Mouse (Mus musculus) MEL (cell line): Measurements from ENCODE around the gene Slc35d2. TPM values are rescaled to one million over a fixed set of nuclear protein-coding genes. Genes with fewer than 3 reads are reported as not detected.

Source experiments
- DNase-seq: peaks from one replicate; pipeline ENCODE4 v3.0.0; 2011; ENCODE audit warnings: low read depth, low spot score
- H3K27ac ChIP-seq: 2 replicates; pipeline ENCODE4 v1.5.1; 2012; ENCODE audit warnings: low read depth, mild to moderate bottlenecking, control low read depth, low read length, moderate library complexity; ENCODE audit not compliant: control insufficient read depth
- H3K27me3 ChIP-seq, 2 experiments: fragments of 150-350 bp in 1 of 2; sonication (generic) in 1 of 2; 2 replicates each; pipeline ENCODE4 v1.6.1; 2012; ENCODE audit warnings: low read length in 2 of 2, mild to moderate bottlenecking in 2 of 2, improper control_type of control experiment in 1 of 2, moderate library complexity in 1 of 2; ENCODE audit not compliant: insufficient read depth in 2 of 2, control insufficient read depth in 1 of 2
- H3K36me3 ChIP-seq, 2 experiments: 2 replicates each; pipeline ENCODE4 v1.6.1; 2012 to 2014; ENCODE audit warnings: low read length in 2 of 2, improper control_type of control experiment in 1 of 2, inconsistent platforms in 1 of 2, mild to moderate bottlenecking in 1 of 2; ENCODE audit not compliant: insufficient read depth in 2 of 2, control insufficient read depth in 1 of 2
- H3K4me1 ChIP-seq, 2 experiments: fragments of 150-350 bp in 1 of 2; sonication (generic) in 1 of 2; 2 replicates each; pipeline ENCODE4 v1.6.1; 2012; ENCODE audit warnings: low read length in 2 of 2, improper control_type of control experiment in 1 of 2, mild to moderate bottlenecking in 1 of 2; ENCODE audit not compliant: insufficient read depth in 2 of 2, control insufficient read depth in 1 of 2
- H3K4me3 ChIP-seq, 2 experiments: fragments of 150-350 bp in 1 of 2; sonication (generic) in 1 of 2; 2 replicates each; pipeline ENCODE4 v1.5.1; 2012; ENCODE audit warnings: low read depth in 2 of 2, low read length in 2 of 2, mild to moderate bottlenecking in 2 of 2, moderate library complexity in 2 of 2, control low read depth in 1 of 2, improper control_type of control experiment in 1 of 2; ENCODE audit not compliant: control insufficient read depth in 1 of 2, insufficient read depth in 1 of 2
- H3K79me2 ChIP-seq: 2 replicates; pipeline ENCODE4 v1.6.1; 2012; ENCODE audit warnings: mild to moderate bottlenecking, low read length, moderate library complexity; ENCODE audit not compliant: control insufficient read depth, poor library complexity, insufficient read depth
- H3K9ac ChIP-seq: 2 replicates; pipeline ENCODE4 v1.6.1; 2012; ENCODE audit warnings: low read depth, mild to moderate bottlenecking, control low read depth, low read length, moderate library complexity; ENCODE audit not compliant: control insufficient read depth, poor library complexity, severe bottlenecking
- H3K9me3 ChIP-seq: fragments of 150-350 bp; sonication (generic); replicated peaks from 2 replicates; pipeline ENCODE4 v1.6.1; 2012; ENCODE audit warnings: mild to moderate bottlenecking, low read length, improper control_type of control experiment, moderate library complexity; ENCODE audit not compliant: insufficient read depth
- CHD1 ChIP-seq: IDR thresholded peaks from 2 replicates; pipeline ENCODE4 v1.6.1; 2012; ENCODE audit warnings: low read depth, mild to moderate bottlenecking, inconsistent platforms, low read length, improper control_type of control experiment
- CHD2 ChIP-seq: IDR thresholded peaks from 2 replicates; pipeline ENCODE4 v1.6.1; 2011; ENCODE audit warnings: low read length, improper control_type of control experiment
- CTCF ChIP-seq, 3 experiments: IDR thresholded peaks in 2 of 3; conservative IDR thresholded peaks in 1 of 3; 2 replicates each; pipeline ENCODE4 v1.5.1; 2011 to 2012; ENCODE audit warnings: low read length in 3 of 3, low read depth in 2 of 3, mild to moderate bottlenecking in 2 of 3, improper control_type of control experiment in 1 of 3, inconsistent platforms in 1 of 3, mixed read lengths in 1 of 3, moderate library complexity in 1 of 3; ENCODE audit not compliant: control insufficient read depth in 1 of 3, insufficient read depth in 1 of 3, poor library complexity in 1 of 3, severe bottlenecking in 1 of 3
- GATA1 ChIP-seq: IDR thresholded peaks from 2 replicates; pipeline ENCODE4 v1.6.1; 2011; ENCODE audit warnings: low read depth, low read length, improper control_type of control experiment
- HCFC1 ChIP-seq: IDR thresholded peaks from 2 replicates; pipeline ENCODE4 v1.6.1; 2012; ENCODE audit warnings: low read depth, mild to moderate bottlenecking, inconsistent platforms, low read length, improper control_type of control experiment, moderate library complexity
- MAFK ChIP-seq: IDR thresholded peaks from 2 replicates; pipeline ENCODE4 v1.6.1; 2011; ENCODE audit warnings: low read depth, mild to moderate bottlenecking, low read length, improper control_type of control experiment, borderline replicate concordance
- MAZ ChIP-seq: IDR thresholded peaks from 2 replicates; pipeline ENCODE4 v1.6.1; 2012; ENCODE audit warnings: low read depth, mild to moderate bottlenecking, inconsistent platforms, low read length, improper control_type of control experiment
- POLR2AphosphoS5 ChIP-seq: IDR thresholded peaks from 2 replicates; pipeline ENCODE4 v1.6.1; 2012; ENCODE audit warnings: low read depth, borderline replicate concordance, mild to moderate bottlenecking, inconsistent platforms, low read length, moderate library complexity, mixed read lengths
- RAD21 ChIP-seq: IDR thresholded peaks from 2 replicates; pipeline ENCODE4 v1.6.1; 2011; ENCODE audit warnings: mild to moderate bottlenecking, low read depth, low read length, improper control_type of control experiment
- RCOR1 ChIP-seq: IDR thresholded peaks from 2 replicates; pipeline ENCODE4 v1.6.1; 2012; ENCODE audit warnings: low read depth, mild to moderate bottlenecking, inconsistent platforms, low read length, improper control_type of control experiment
- SIN3A ChIP-seq: IDR thresholded peaks from 2 replicates; pipeline ENCODE4 v1.6.1; 2012; ENCODE audit warnings: low read length, improper control_type of control experiment, inconsistent platforms
- SMC3 ChIP-seq: IDR thresholded peaks from 2 replicates; pipeline ENCODE4 v1.6.1; 2011; ENCODE audit warnings: low read depth, low read length, improper control_type of control experiment
- TAL1 ChIP-seq: IDR thresholded peaks from 2 replicates; pipeline ENCODE4 v1.6.1; 2012; ENCODE audit warnings: mild to moderate bottlenecking, inconsistent platforms, low read length, moderate library complexity, mixed read lengths
- UBTF ChIP-seq: IDR thresholded peaks from 2 replicates; pipeline ENCODE4 v1.6.1; 2012; ENCODE audit warnings: low read depth, mild to moderate bottlenecking, inconsistent platforms, low read length, improper control_type of control experiment, moderate library complexity, borderline replicate concordance; ENCODE audit not compliant: insufficient read depth
- USF1 ChIP-seq: IDR thresholded peaks from 2 replicates; pipeline ENCODE4 v1.6.1; 2014; ENCODE audit warnings: low read depth, mild to moderate bottlenecking, inconsistent platforms, low read length, improper control_type of control experiment, moderate library complexity
- ZMIZ1 ChIP-seq: IDR thresholded peaks from 2 replicates; pipeline ENCODE4 v1.6.1; 2012; ENCODE audit warnings: low read depth, mild to moderate bottlenecking, inconsistent platforms, low read length, improper control_type of control experiment, moderate library complexity
- ZNF384 ChIP-seq: IDR thresholded peaks from 2 replicates; pipeline ENCODE4 v1.6.1; 2012; ENCODE audit warnings: low read depth, mild to moderate bottlenecking, inconsistent platforms, low read length, improper control_type of control experiment
- polyA plus RNA-seq, 2 experiments: library from polyadenylated mRNA; stranded (reverse) in 1 of 2; unstranded in 1 of 2; fragments of >175 nt in 1 of 2; fragments of >200 nt in 1 of 2; gene quantifications; 2 replicates each; pipeline versions ENCODE4 v1.2.1 to v1.2.4; 2012; ENCODE audit warnings: low replicate concordance in 2 of 2, low read depth in 1 of 2; ENCODE audit not compliant: insufficient read length in 2 of 2, insufficient read depth in 1 of 2, missing spikeins in 1 of 2
- total RNA-seq: library from RNA; depleted of rRNA; stranded (reverse); fragments of 300-350 nt; gene quantifications from 2 replicates; pipeline ENCODE4 v1.2.3, GENCODE M21; 2012

The Slc35d2 gene
- total and polyA plus RNA-seq, 3 experiments = 3.9 to 11.6 TPM; not detected in 1

GRCm38 (mm10) chr13:64120760-64121159 lies 8.4 kb downstream of the Slc35d2 start:
- Histone ChIP-seq H3K4me3 (no peak overlapping the region), H3K4me1 (no peaks in the 10 kb centered on the region; a peak in 2 of 4 replicates), H3K36me3 (no peaks in the 10 kb centered on the region), H3K27ac (no peak overlapping the region), H3K79me2 (no peaks in the 10 kb centered on the region), H3K9ac (no peak overlapping the region), H3K27me3 (no peaks in the 10 kb centered on the region), H3K9me3 (no peaks in the 10 kb centered on the region)
- no peak for DNase-seq
- no peak for TF ChIP-seq ZNF384
- no peak for TF ChIP-seq TAL1
- TF ChIP-seq CHD2 = no peak
- TF ChIP-seq POLR2AphosphoS5 = no peak
- TF ChIP-seq UBTF = no peak
- no peak for TF ChIP-seq USF1
- no peak for TF ChIP-seq HCFC1
- no peak for TF ChIP-seq MAFK
- TF ChIP-seq RAD21 = no peak
- TF ChIP-seq RCOR1 = no peak
- TF ChIP-seq CHD1 = no peak
- TF ChIP-seq ZMIZ1 = no peak
- TF ChIP-seq SIN3A = no peak

- H3K9ac ChIP-seq = no peak overlapping the region
- no peaks in the 10 kb centered on the region for H3K9me3 ChIP-seq
- no peaks in the 10 kb centered on the region for H3K27me3 ChIP-seq
- TF ChIP-seq RAD21 (no peak; the same call in 1 of the 2 replicates), GATA1 (no peak), ZNF384 (peak; percentile 36; the same call in 1 of the 2 replicates), SMC3 (peak; percentile 27), CTCF (IDR thresholded peaks at IDR 0.05 in 2 of 3, conservative IDR thresholded peaks at IDR 0.05 in 1 of 3; ENCODE audit: control insufficient read depth in 1 of 3, insufficient read depth in 1 of 3, low read depth in 2 of 3, low read length in 3 of 3, poor library complexity in 1 of 3, severe bottlenecking in 1 of 3) (peak in 1 of 3 experiments; percentile 59; a peak in 2 of 6 replicates), SIN3A (no peak), CHD2 (no peak), MAZ (no peak)
- no peak overlapping the region for H3K4me3 ChIP-seq
- peak; percentile 47 for DNase-seq
- no peaks in the 10 kb centered on the region for H3K36me3 ChIP-seq
- H3K79me2 ChIP-seq = no peaks in the 10 kb centered on the region
- H3K4me1 ChIP-seq = no peaks in the 10 kb centered on the region
- H3K27ac ChIP-seq = no peak overlapping the region
Measured at GRCm38 (mm10) chr13:64117442-64117841, 11.7 kb downstream of the Slc35d2 start.
